Mouse (Mus musculus): Measurements from ENCODE around the gene Tarbp1. TPM values are rescaled to one million over a fixed set of nuclear protein-coding genes. Genes with fewer than 3 reads are reported as not detected.
"Not testable (repeated sequence)": the region's sequence is repeated elsewhere in the genome, so short reads cannot be mapped to it uniquely, and the experiment has no call there.

The Tarbp1 gene
- polyA plus RNA-seq, 1 experiment from 2014 or later: 1.6 TPM

DNA sequence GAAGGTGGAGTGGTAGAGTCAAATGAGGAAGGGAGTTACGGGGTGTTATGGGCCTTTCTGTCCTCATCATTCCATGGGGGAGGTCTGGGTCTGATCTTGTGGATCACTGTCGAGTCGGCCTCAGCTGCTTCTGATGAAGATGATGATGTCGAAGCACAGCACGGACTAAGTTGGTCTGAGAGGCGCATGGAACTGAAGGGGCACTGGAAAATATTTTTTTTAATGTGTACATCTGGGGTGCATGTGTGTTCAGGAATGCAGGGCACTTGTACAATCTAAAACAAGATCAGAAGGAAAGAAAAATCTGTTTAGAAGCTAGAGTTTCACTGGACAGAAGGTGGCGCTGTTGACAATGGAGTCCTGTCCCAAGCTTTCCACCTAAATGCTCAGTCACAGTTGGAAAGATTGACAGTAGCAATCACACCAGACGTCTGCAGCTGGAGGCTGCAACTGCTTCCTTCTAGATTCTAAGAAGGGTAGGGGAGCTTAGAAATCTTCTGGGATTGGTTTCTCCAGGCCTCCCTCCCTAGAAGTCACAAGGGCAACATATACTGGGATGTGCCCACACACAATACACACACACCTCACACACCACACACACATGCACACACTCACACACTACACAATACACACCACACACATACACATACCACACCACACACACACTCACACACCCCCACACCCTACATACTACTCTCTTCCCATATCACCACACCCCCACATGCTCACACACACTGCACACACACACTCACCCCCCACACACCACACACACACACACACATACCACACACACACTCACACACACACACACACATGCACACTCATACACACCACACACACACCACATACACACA is 6.9 kb upstream of the Tarbp1 start:
- Histone ChIP-seq H3K36me3 (no peaks in the 10 kb centered on the region), H3K27me3 (peaks cover 3% of the 10 kb centered on the region), H3K4me3 (no peak overlapping the region), H3K27ac (replicated peaks) (no peak overlapping the region), H3K9me3 (no peaks in the 10 kb centered on the region), H3K4me2 (no peak overlapping the region), H3K4me1 (replicated peaks) (0 out of 2 replicates have a peak, but pooled peaks cover 3% of the 10 kb centered on the region), H3K9ac (no peak overlapping the region)
- WGBS: 40% methylated on average over 8 of the region's 8 CpGs
- ATAC-seq (ENCODE audit: low read depth): peak; percentile 55; the same call in 1 of the 2 replicates

GRCm38 (mm10) chr8:126480366-126480765 is 5.5 kb upstream of the Tarbp1 start:
- 73% methylated on average over 2 of the region's 2 CpGs for WGBS
- H3K27ac ChIP-seq (replicated peaks): no peak overlapping the region
- H3K36me3 ChIP-seq: no peaks in the 10 kb centered on the region
- peaks cover 12% of the 10 kb centered on the region for H3K27me3 ChIP-seq
- H3K4me1 ChIP-seq (replicated peaks): 0 out of 2 replicates have a peak, but pooled peaks cover 3% of the 10 kb centered on the region
- no peak for ATAC-seq (ENCODE audit: low read depth)
- H3K9ac ChIP-seq: no peak overlapping the region
- no peaks in the 10 kb centered on the region for H3K9me3 ChIP-seq
- no peak overlapping the region for H3K4me2 ChIP-seq
- no peak overlapping the region for H3K4me3 ChIP-seq

GRCm38 (mm10) chr8:126478714-126479113 is 3.8 kb upstream of the Tarbp1 start:
- H3K27ac ChIP-seq (replicated peaks): no peak overlapping the region
- H3K27me3 ChIP-seq: peaks cover 12% of the 10 kb centered on the region
- H3K36me3 ChIP-seq: no peaks in the 10 kb centered on the region
- no peaks in the 10 kb centered on the region for H3K9me3 ChIP-seq
- peaks cover 10% of the 10 kb centered on the region for H3K4me1 ChIP-seq (replicated peaks)
- WGBS: 61% methylated on average over 3 of the region's 3 CpGs
- H3K4me2 ChIP-seq: no peak overlapping the region
- no peak overlapping the region for H3K9ac ChIP-seq
- no peak for ATAC-seq (ENCODE audit: low read depth)
- H3K4me3 ChIP-seq: no peak overlapping the region

GRCm38 (mm10) chr8:126476151-126476855 is 1.4 kb upstream of the Tarbp1 start:
- Histone ChIP-seq H3K4me1 (replicated peaks) (peaks cover 21% of the 10 kb centered on the region), H3K27me3 (peaks cover 12% of the 10 kb centered on the region)
- H3K27ac ChIP-seq (replicated peaks); H3K4me3 ChIP-seq; H3K4me2 ChIP-seq; H3K36me3 ChIP-seq; H3K9ac ChIP-seq; ATAC-seq (ENCODE audit: low read depth); H3K9me3 ChIP-seq: not testable (repeated sequence)
- 48% methylated on average over 29 of the region's 29 CpGs for WGBS

- peaks cover 21% of the 10 kb centered on the region for H3K4me1 ChIP-seq (replicated peaks)
- not testable (repeated sequence) for H3K27ac ChIP-seq (replicated peaks); H3K9ac ChIP-seq; H3K9me3 ChIP-seq; H3K4me2 ChIP-seq; ATAC-seq (ENCODE audit: low read depth); H3K4me3 ChIP-seq; H3K36me3 ChIP-seq
- peaks cover 12% of the 10 kb centered on the region for H3K27me3 ChIP-seq
- 54% methylated on average over 8 of the region's 8 CpGs for WGBS
These were observed 873 bp upstream of the Tarbp1 start for GRCm38 (mm10) chr8:126475738-126476137.

DNA sequence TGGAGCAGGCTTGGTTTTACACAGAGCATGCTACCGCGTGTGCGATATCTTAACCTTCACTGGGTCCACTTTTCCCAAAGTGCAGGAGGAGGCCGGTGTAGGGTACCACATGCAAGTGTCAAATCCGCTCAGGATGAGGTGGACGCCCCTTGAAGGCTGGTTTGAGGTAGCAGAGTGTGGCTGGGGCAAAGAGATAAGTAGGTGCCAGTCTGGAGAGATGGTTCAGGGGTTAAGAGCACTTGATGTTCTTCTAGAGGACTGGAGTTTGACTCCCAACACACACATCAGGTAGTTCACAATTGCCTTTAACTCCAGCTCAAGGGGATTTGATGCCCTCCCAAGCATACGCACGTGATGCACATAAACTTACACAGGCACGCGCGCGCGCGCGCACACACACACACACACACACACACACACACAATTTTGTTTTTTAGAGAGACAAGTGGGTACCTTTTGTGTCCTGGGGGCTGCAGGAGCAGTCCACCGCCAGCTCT is 1.0 kb downstream of the Tarbp1 start:
- Histone ChIP-seq H3K27ac (replicated peaks) (peak overlapping the region; percentile 91), H3K36me3 (peaks cover 19% of the 10 kb centered on the region), H3K4me1 (replicated peaks) (peaks cover 21% of the 10 kb centered on the region), H3K4me3 (peak overlapping the region; percentile 81), H3K4me2 (peak overlapping the region; percentile 82), H3K9me3 (no peaks in the 10 kb centered on the region), H3K27me3 (peaks cover 12% of the 10 kb centered on the region), H3K9ac (peak overlapping the region; percentile 80)
- ATAC-seq (ENCODE audit: low read depth): no peak
- 14% methylated on average over 16 of the region's 16 CpGs for WGBS

- Histone ChIP-seq H3K27ac (replicated peaks) (no peak overlapping the region), H3K9me3 (no peaks in the 10 kb centered on the region), H3K4me3 (no peak overlapping the region), H3K4me2 (no peak overlapping the region), H3K27me3 (no peaks in the 10 kb centered on the region), H3K9ac (no peak overlapping the region), H3K36me3 (peaks cover 58% of the 10 kb centered on the region), H3K4me1 (replicated peaks) (no peaks in the 10 kb centered on the region)
- 85% methylated on average over 7 of the region's 7 CpGs for WGBS
- ATAC-seq (ENCODE audit: low read depth): no peak
These were observed 10.8 kb downstream of the Tarbp1 start for GRCm38 (mm10) chr8:126464071-126464470.

DNA sequence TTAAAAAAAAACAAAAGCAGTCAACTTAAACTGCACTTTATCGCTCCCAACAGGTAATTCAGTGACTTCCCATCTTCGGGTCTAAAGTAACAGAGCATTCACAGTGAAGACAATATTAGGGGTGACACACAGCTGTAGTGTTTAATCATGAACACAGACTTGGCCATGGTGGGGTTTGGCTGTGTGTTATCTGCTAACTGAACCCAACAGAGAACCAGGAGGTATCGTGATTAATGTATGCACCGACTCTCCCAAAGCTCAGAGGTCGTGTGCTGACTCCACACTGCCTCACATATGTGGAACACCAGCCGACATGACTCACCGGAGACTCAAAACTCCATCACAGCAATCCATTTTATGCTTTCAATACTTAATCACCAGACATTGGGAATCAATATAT is 13.1 kb downstream of the Tarbp1 start:
- no peak overlapping the region for H3K4me3 ChIP-seq
- WGBS: 75% methylated on average over 7 of the region's 7 CpGs
- no peaks in the 10 kb centered on the region for H3K27me3 ChIP-seq
- no peaks in the 10 kb centered on the region for H3K9me3 ChIP-seq
- H3K27ac ChIP-seq (replicated peaks): no peak overlapping the region
- H3K4me1 ChIP-seq (replicated peaks): no peaks in the 10 kb centered on the region
- ATAC-seq (ENCODE audit: low read depth): no peak
- H3K9ac ChIP-seq: no peak overlapping the region
- no peak overlapping the region for H3K4me2 ChIP-seq
- H3K36me3 ChIP-seq: peaks cover 61% of the 10 kb centered on the region

DNA sequence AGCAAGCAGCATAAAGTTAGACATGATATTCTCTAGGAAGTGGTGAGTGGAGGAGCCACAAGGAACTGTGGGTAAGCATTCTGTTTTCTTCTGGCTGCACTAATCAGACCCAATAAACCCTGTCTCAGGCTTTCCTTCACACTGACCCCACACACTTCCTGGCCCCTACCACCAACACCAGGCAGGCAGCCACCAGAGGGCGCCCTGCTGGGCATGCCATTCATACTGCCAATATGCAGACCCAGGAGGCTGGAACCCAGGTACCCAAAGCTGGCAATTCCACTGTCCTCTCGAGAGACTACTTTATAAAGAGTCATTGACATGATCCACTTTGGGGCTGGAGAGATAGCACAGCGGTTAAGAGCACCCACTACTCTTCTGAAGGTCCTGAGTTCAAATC is 14.6 kb downstream of the Tarbp1 start:
- Histone ChIP-seq H3K4me2 (no peak overlapping the region), H3K9ac (no peak overlapping the region), H3K9me3 (no peaks in the 10 kb centered on the region), H3K4me3 (no peak overlapping the region), H3K27me3 (no peaks in the 10 kb centered on the region), H3K4me1 (replicated peaks) (no peaks in the 10 kb centered on the region), H3K27ac (replicated peaks) (no peak overlapping the region), H3K36me3 (peaks cover 61% of the 10 kb centered on the region)
- no peak for ATAC-seq (ENCODE audit: low read depth)
- WGBS: 59% methylated on average over 3 of the region's 3 CpGs

DNA sequence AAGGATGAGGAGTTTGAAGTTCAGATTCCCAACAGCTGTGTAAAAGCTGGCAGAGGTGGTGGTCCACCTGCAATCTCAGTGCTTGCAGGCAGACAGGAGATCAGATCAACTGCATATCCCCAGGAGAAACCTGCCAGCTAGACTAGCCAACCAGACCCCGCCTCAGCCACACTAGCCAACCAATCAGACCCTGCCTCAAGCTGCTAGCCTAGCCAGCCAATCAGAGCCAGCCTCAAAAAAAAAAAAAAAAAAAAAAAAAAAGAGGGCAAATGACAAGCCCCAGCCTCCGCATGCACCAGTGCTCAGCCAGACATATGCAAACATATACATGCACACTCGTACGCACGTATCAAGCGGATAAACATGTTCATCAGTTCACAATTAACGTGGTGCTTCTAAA is 19.5 kb downstream of the Tarbp1 start:
- no peaks in the 10 kb centered on the region for H3K9me3 ChIP-seq
- no peaks in the 10 kb centered on the region for H3K4me1 ChIP-seq (replicated peaks)
- H3K4me2 ChIP-seq: no peak overlapping the region
- H3K27me3 ChIP-seq: no peaks in the 10 kb centered on the region
- H3K36me3 ChIP-seq: peaks cover 77% of the 10 kb centered on the region
- H3K27ac ChIP-seq (replicated peaks): no peak overlapping the region
- peak; percentile 11; the same call in 1 of the 2 replicates for ATAC-seq (ENCODE audit: low read depth)
- 80% methylated on average over 7 of the region's 7 CpGs for WGBS
- no peak overlapping the region for H3K9ac ChIP-seq
- no peak overlapping the region for H3K4me3 ChIP-seq

DNA sequence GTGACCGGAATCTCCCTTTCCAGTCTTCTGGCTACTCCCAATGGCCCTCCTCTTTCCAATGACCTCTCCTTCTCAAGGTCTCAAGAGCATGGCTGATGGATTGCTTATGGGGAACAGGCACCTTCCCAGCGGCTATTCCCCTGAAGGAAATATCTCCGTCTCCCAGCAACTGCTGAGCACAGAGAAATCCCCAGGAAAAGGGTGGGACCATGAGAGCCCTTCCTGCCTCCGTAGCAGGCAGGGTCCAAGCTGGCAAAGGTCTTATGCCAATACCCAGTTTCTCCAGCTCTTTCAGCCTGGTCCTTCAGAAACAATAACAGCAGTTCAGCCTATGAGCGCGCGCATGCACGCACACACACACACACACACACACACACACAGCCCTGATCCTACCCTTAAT is 23.7 kb downstream of the Tarbp1 start:
- Histone ChIP-seq H3K27me3 (no peaks in the 10 kb centered on the region), H3K4me3 (no peak overlapping the region), H3K27ac (replicated peaks) (no peak overlapping the region), H3K4me1 (replicated peaks) (no peaks in the 10 kb centered on the region), H3K4me2 (no peak overlapping the region), H3K9me3 (no peaks in the 10 kb centered on the region), H3K9ac (no peak overlapping the region), H3K36me3 (peaks cover 87% of the 10 kb centered on the region)
- 95% methylated on average over 8 of the region's 8 CpGs for WGBS
- ATAC-seq (ENCODE audit: low read depth): no peak

- no peak for ATAC-seq (ENCODE audit: low read depth)
- Histone ChIP-seq H3K4me3 (no peak overlapping the region), H3K9me3 (no peaks in the 10 kb centered on the region), H3K27ac (replicated peaks) (no peak overlapping the region), H3K36me3 (peaks cover 53% of the 10 kb centered on the region), H3K9ac (no peak overlapping the region), H3K27me3 (no peaks in the 10 kb centered on the region), H3K4me2 (no peak overlapping the region), H3K4me1 (replicated peaks) (no peaks in the 10 kb centered on the region)
- WGBS: 62% methylated on average over 2 of the region's 2 CpGs
These were observed 35.9 kb downstream of the Tarbp1 start for GRCm38 (mm10) chr8:126438937-126439336.
